Mouse (Mus musculus) embryonic facial prominence, embryonic 11.5 days (tissue): ENCODE measurements at regions not wholly inside any gene's neighbourhood (a gene's known extent, or its start where the extent isn't known, plus 50 kb on each side); places are given as distances from the start of the nearest gene placed in this dataset. TPM values are rescaled to one million over a fixed set of nuclear protein-coding genes. Genes with fewer than 3 reads are reported as not detected.

Source experiments
- ATAC-seq: fragments of 200-750 bp; cut with Nextera tagmentation; replicated peaks from 2 replicates; pipeline ENCODE4 v1.8.0; 2017; ENCODE audit warnings: low read depth; ENCODE audit not compliant: insufficient number of reproducible peaks, low FRiP score, low TSS enrichment
- DNase-seq: peaks from one replicate; pipeline ENCODE4 v3.0.0-alpha.2; 2015; ENCODE audit warnings: low spot score
- H3K27ac ChIP-seq: fragments of 300-500 bp; sonication (generic); replicated peaks from 2 replicates; pipeline ENCODE4 v1.5.1; 2014; ENCODE audit warnings: mild to moderate bottlenecking, low read depth, low read length, control low read depth
- H3K27me3 ChIP-seq: fragments of 300-500 bp; sonication (generic); 2 replicates; pipeline ENCODE4 v1.6.1; 2014; ENCODE audit warnings: mild to moderate bottlenecking, low read length, moderate library complexity, mixed read lengths; ENCODE audit not compliant: control insufficient read depth, insufficient read depth
- H3K36me3 ChIP-seq: fragments of 300-500 bp; sonication (generic); replicated peaks from 2 replicates; pipeline ENCODE4 v1.6.1; 2014; ENCODE audit warnings: low read depth, mild to moderate bottlenecking, low read length, moderate library complexity, mixed read lengths; ENCODE audit not compliant: control insufficient read depth, insufficient read depth
- H3K4me1 ChIP-seq: fragments of 300-500 bp; sonication (generic); 2 replicates; pipeline ENCODE4 v1.6.1; 2014; ENCODE audit warnings: low read length, mixed read lengths; ENCODE audit not compliant: control insufficient read depth, insufficient read depth
- H3K4me2 ChIP-seq: fragments of 300-500 bp; sonication (generic); 2 replicates; pipeline ENCODE4 v1.6.1; 2014; ENCODE audit warnings: low read depth, mild to moderate bottlenecking, control low read depth, low read length, moderate library complexity
- H3K4me3 ChIP-seq: fragments of 300-500 bp; sonication (generic); 2 replicates; pipeline ENCODE4 v1.5.1; 2014; ENCODE audit warnings: low read depth, low read length, control low read depth
- H3K9ac ChIP-seq: fragments of 300-500 bp; sonication (generic); replicated peaks from 2 replicates; pipeline ENCODE4 v1.6.1; 2014; ENCODE audit warnings: mild to moderate bottlenecking, control low read depth, low read length
- H3K9me3 ChIP-seq: fragments of 300-500 bp; sonication (generic); replicated peaks from 2 replicates; pipeline ENCODE4 v1.6.1; 2016; ENCODE audit warnings: mild to moderate bottlenecking, low read length, inconsistent platforms, mixed read lengths; ENCODE audit not compliant: control insufficient read depth
- WGBS: fragments of 180-500 bp; shearing (Covaris S2); extraction: QIAGEN DNeasy Blood & Tissue Kit; methylation state at CpG from one replicate; pipeline ENCODE4 v1.1.7; 2014; 5-methylcytosine and 5-hydroxymethylcytosine counted together
- microRNA-seq: library from miRNA; unstranded; fragments of <30 nt; microRNA quantifications from one replicate; pipeline ENCODE4, GENCODE M21; 2016; ENCODE audit warnings: borderline number of aligned reads

- Histone ChIP-seq H3K4me1 (no peaks in the 10 kb centered on the region), H3K4me2 (no peak overlapping the region), H3K4me3 (no peak overlapping the region), H3K9me3 (no peaks in the 10 kb centered on the region), H3K27me3 (no peaks in the 10 kb centered on the region), H3K27ac (no peak overlapping the region), H3K9ac (no peak overlapping the region), H3K36me3 (no peaks in the 10 kb centered on the region)
- DNase-seq (no peak), ATAC-seq (no peak)
- 87% methylated on average over 13 of the region's 13 CpGs for WGBS
Measured at GRCm38 (mm10) chr4:152614356-152615100, 136.9 kb upstream of the Kcnab2 start.

Small RNA genes in the stretch of these regions (microRNA-seq; reads per million reads assigned to microRNA genes)
- not detected for gene Gm25779
